Mouse (Mus musculus): Measurements from ENCODE around the gene Gm10184. TPM values are rescaled to one million over a fixed set of nuclear protein-coding genes. Genes with fewer than 3 reads are reported as not detected.
"Not testable (repeated sequence)": the region's sequence is repeated elsewhere in the genome, so short reads cannot be mapped to it uniquely, and the experiment has no call there.

Gm10184 gene
- 17.2 and 24.8 TPM in 2 replicates for polyA plus RNA-seq (2015; fragmentation: Nextera tagmentation; extraction: Ambion mirVana)

DNA sequence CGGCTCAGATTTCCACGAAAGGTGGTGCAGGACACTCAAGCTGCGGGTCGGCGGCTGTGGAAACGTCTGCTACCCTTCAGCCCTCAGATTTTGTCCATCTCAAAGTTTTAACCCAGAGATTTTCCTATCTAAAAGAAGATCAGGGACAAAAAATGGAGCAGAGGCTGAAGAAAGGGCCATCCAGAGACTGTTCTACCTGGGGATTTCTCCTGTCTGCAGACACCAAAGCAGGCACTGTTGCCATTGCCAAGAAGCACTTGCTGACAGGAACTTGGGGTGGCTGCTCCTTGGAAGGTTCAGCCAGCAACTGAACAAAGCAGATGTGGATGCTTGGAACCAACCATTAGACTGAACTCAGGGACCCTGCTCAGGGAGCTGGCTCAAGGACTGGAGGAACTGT is at the start of gene Gm10184:
TSS of gene Gm10184 (minus strand) at position 101 of the 400 bp plus-strand sequence.
- H3K4me1 ChIP-seq (replicated peaks; ENCODE audit: control insufficient read depth, insufficient read depth, low read length): no peaks in the 10 kb centered on the region
- H3K4me2 ChIP-seq (replicated peaks; ENCODE audit: low read depth): no peak within 1 kb of the TSS
- no peaks in the 10 kb centered on the region for H3K36me3 ChIP-seq (ENCODE audit: control insufficient read depth, insufficient read depth)
- no peak for ATAC-seq
- no peaks in the 10 kb centered on the region for H3K9me3 ChIP-seq (ENCODE audit: control insufficient read depth)
- no peak within 1 kb of the TSS for H3K9ac ChIP-seq (ENCODE audit: low read depth, low read length)
- H3K27me3 ChIP-seq (replicated peaks; ENCODE audit: control insufficient read depth, insufficient read depth, low read length): no peaks in the 10 kb centered on the region
- WGBS: 90% methylated on average over 6 of the region's 6 CpGs
- no peak for TF ChIP-seq CTCF (IDR thresholded peaks at IDR 0.05; ENCODE audit: low read depth)
- no peak within 1 kb of the TSS for H3K4me3 ChIP-seq (ENCODE audit: low read depth, low read length)
- no peak within 1 kb of the TSS for H3K27ac ChIP-seq (ENCODE audit: low read depth, low read length)

DNA sequence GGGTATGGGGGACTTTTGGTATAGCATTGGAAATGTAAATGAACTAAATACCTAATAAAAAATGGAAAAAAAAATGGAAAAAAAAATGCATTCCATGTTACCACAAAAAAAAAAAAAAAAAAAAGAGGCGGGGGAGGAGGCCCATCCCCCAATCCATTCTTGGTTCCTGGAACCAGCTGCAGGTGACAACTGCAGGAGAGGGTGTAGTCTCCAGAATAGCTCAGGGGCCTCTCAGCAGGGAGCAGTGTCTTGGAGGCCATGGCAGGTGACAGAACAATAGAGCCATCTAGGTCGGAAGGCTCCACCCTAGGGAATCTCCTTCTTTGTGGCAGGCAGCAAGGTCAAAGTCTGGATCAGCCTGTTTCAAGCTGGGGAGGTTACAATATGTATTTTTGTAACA is 23.7 kb upstream of the Gm10184 start:
- Histone ChIP-seq H3K4me1 (replicated peaks; ENCODE audit: control insufficient read depth, insufficient read depth, low read length) (no peaks in the 10 kb centered on the region), H3K4me2 (replicated peaks; ENCODE audit: low read depth) (no peak overlapping the region), H3K4me3 (ENCODE audit: low read depth, low read length) (no peak overlapping the region), H3K9ac (ENCODE audit: low read depth, low read length) (no peak overlapping the region), H3K27ac (ENCODE audit: low read depth, low read length) (no peak overlapping the region), H3K36me3 (ENCODE audit: control insufficient read depth, insufficient read depth) (no peaks in the 10 kb centered on the region), H3K27me3 (replicated peaks; ENCODE audit: control insufficient read depth, insufficient read depth, low read length) (no peaks in the 10 kb centered on the region), H3K9me3 (ENCODE audit: control insufficient read depth) (no peaks in the 10 kb centered on the region)
- 75% methylated on average over 2 of the region's 2 CpGs for WGBS
- peak; percentile 72 for ATAC-seq
- TF ChIP-seq CTCF (IDR thresholded peaks at IDR 0.05; ENCODE audit: low read depth): no peak

DNA sequence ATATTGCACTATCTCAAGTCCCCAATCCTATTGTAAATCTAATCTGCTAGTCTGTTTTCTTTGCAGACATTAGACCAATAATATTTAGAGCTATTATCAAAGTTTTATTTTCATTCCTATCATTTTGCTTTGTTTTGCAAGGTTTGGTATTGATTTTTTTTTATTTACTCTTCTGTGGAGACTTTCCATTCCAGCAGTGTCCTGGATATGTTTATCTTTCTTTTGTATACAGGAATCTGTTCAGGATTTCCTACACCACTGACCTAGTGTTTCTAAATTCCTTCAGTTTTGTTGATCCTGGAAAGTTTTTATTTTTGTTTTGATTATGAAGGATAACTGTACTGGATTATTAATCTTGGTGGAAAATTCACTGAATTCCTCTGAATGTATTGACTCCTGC is 2.6 kb downstream of the Gm10184 start:
- Histone ChIP-seq H3K27me3 (replicated peaks; ENCODE audit: control insufficient read depth, insufficient read depth, low read length) (no peaks in the 10 kb centered on the region), H3K36me3 (ENCODE audit: control insufficient read depth, insufficient read depth) (no peaks in the 10 kb centered on the region), H3K4me3 (ENCODE audit: low read depth, low read length) (no peak overlapping the region), H3K27ac (ENCODE audit: low read depth, low read length) (no peak overlapping the region), H3K9me3 (ENCODE audit: control insufficient read depth) (no peaks in the 10 kb centered on the region), H3K9ac (ENCODE audit: low read depth, low read length) (no peak overlapping the region), H3K4me1 (replicated peaks; ENCODE audit: control insufficient read depth, insufficient read depth, low read length) (no peaks in the 10 kb centered on the region), H3K4me2 (replicated peaks; ENCODE audit: low read depth) (no peak overlapping the region)
- no peak for TF ChIP-seq CTCF (IDR thresholded peaks at IDR 0.05; ENCODE audit: low read depth)
- ATAC-seq: no peak

GRCm38 (mm10) chr17:89904701-89905100 is 5.5 kb downstream of the Gm10184 start:
- H3K9me3 ChIP-seq (ENCODE audit: control insufficient read depth); ATAC-seq; H3K4me1 ChIP-seq (replicated peaks; ENCODE audit: control insufficient read depth, insufficient read depth, low read length); H3K4me3 ChIP-seq (ENCODE audit: low read depth, low read length); H3K36me3 ChIP-seq (ENCODE audit: control insufficient read depth, insufficient read depth); H3K27ac ChIP-seq (ENCODE audit: low read depth, low read length); H3K27me3 ChIP-seq (replicated peaks; ENCODE audit: control insufficient read depth, insufficient read depth, low read length); H3K9ac ChIP-seq (ENCODE audit: low read depth, low read length); H3K4me2 ChIP-seq (replicated peaks; ENCODE audit: low read depth): not testable (repeated sequence)
- 93% methylated on average over 5 of the region's 5 CpGs for WGBS

DNA sequence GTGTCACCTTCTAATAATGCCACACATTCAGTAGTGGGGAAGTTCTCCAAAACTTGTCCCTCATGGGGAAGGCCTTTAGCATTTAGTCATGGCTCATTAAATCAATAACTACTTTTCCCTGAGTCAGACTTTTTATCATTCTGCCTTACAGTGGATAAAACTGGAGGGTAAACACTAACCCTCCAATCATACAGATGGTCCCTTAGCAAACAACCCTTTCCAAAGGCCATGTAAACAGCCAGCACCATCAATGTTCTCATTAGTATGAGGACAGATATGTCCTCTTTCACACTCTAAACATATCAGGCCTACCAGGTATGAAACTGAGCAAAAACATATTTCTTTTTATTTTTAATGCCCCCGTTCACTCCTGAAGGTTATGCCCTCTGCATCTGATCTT is 7.5 kb downstream of the Gm10184 start:
- no peak overlapping the region for H3K9ac ChIP-seq (ENCODE audit: low read depth, low read length)
- no peak for TF ChIP-seq CTCF (IDR thresholded peaks at IDR 0.05; ENCODE audit: low read depth)

GRCm38 (mm10) chr17:89900610-89901009 is 9.6 kb downstream of the Gm10184 start:
- TF ChIP-seq CTCF (IDR thresholded peaks at IDR 0.05; ENCODE audit: low read depth): no peak
- H3K9me3 ChIP-seq (ENCODE audit: control insufficient read depth): no peaks in the 10 kb centered on the region
- H3K27ac ChIP-seq (ENCODE audit: low read depth, low read length): no peak overlapping the region
- no peaks in the 10 kb centered on the region for H3K4me1 ChIP-seq (replicated peaks; ENCODE audit: control insufficient read depth, insufficient read depth, low read length)
- ATAC-seq: no peak
- no peak overlapping the region for H3K4me3 ChIP-seq (ENCODE audit: low read depth, low read length)
- H3K9ac ChIP-seq (ENCODE audit: low read depth, low read length): no peak overlapping the region
- H3K27me3 ChIP-seq (replicated peaks; ENCODE audit: control insufficient read depth, insufficient read depth, low read length): no peaks in the 10 kb centered on the region
- H3K36me3 ChIP-seq (ENCODE audit: control insufficient read depth, insufficient read depth): no peaks in the 10 kb centered on the region
- no peak overlapping the region for H3K4me2 ChIP-seq (replicated peaks; ENCODE audit: low read depth)
- 58% methylated on average over 7 of the region's 7 CpGs for WGBS

More for the DNA sequence above, 7.5 kb downstream of the Gm10184 start:
- Histone ChIP-seq H3K36me3 (ENCODE audit: control insufficient read depth, insufficient read depth) (no peaks in the 10 kb centered on the region), H3K4me3 (ENCODE audit: low read depth, low read length) (no peak overlapping the region), H3K4me1 (replicated peaks; ENCODE audit: control insufficient read depth, insufficient read depth, low read length) (no peaks in the 10 kb centered on the region), H3K4me2 (replicated peaks; ENCODE audit: low read depth) (no peak overlapping the region), H3K27ac (ENCODE audit: low read depth, low read length) (no peak overlapping the region), H3K9me3 (ENCODE audit: control insufficient read depth) (no peaks in the 10 kb centered on the region), H3K27me3 (replicated peaks; ENCODE audit: control insufficient read depth, insufficient read depth, low read length) (no peaks in the 10 kb centered on the region)
- WGBS: 89% methylated on average over 1 of the region's 1 CpGs
- ATAC-seq: no peak

DNA sequence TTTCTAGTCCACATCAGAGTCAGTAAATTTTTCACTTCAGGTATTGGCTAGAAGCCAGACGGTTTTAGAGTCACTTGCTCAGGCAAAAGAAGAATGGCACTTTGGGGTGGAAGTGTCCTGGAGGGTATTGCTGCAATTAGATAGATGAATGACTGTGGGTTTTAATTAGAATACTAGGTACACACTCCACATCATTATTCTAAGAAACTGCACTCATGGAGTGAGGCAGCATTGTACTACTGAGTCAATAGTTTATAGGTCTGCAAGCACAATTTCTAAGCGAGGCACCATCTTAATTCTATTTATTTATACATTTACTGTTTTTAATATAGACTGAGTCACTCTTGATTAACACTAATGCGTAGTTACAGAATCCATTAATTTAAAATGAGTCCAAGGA is 10.4 kb downstream of the Gm10184 start:
- Histone ChIP-seq H3K4me1 (replicated peaks; ENCODE audit: control insufficient read depth, insufficient read depth, low read length) (no peaks in the 10 kb centered on the region), H3K9ac (ENCODE audit: low read depth, low read length) (no peak overlapping the region), H3K27ac (ENCODE audit: low read depth, low read length) (no peak overlapping the region), H3K4me2 (replicated peaks; ENCODE audit: low read depth) (no peak overlapping the region), H3K36me3 (ENCODE audit: control insufficient read depth, insufficient read depth) (no peaks in the 10 kb centered on the region), H3K4me3 (ENCODE audit: low read depth, low read length) (no peak overlapping the region), H3K27me3 (replicated peaks; ENCODE audit: control insufficient read depth, insufficient read depth, low read length) (no peaks in the 10 kb centered on the region), H3K9me3 (ENCODE audit: control insufficient read depth) (no peaks in the 10 kb centered on the region)
- TF ChIP-seq CTCF (IDR thresholded peaks at IDR 0.05; ENCODE audit: low read depth): no peak
- 70% methylated on average over 3 of the region's 3 CpGs for WGBS
- no peak for ATAC-seq
